Mouse (Mus musculus) embryonic facial prominence, embryonic 10.5 days (tissue): ENCODE results near the gene Iqsec3. TPM values are rescaled to one million over a fixed set of nuclear protein-coding genes. Genes with fewer than 3 reads are reported as not detected.
A peak's percentile ranks its signal among the peaks of the same experiment; 100 is the strongest.

Experiments
- DNase-seq: peaks from one replicate; pipeline ENCODE4 v3.0.0-alpha.2; 2017; ENCODE audit warnings: low spot score
- H3K27ac ChIP-seq: fragments of 300-500 bp; sonication (generic); replicated peaks from 2 replicates; pipeline ENCODE4 v1.5.1; 2016; ENCODE audit warnings: mild to moderate bottlenecking
- H3K27me3 ChIP-seq: fragments of 300-500 bp; sonication (generic); replicated peaks from 2 replicates; pipeline ENCODE4 v1.6.1; 2016; ENCODE audit warnings: low read depth, mild to moderate bottlenecking; ENCODE audit not compliant: poor library complexity, severe bottlenecking
- H3K36me3 ChIP-seq: fragments of 300-500 bp; sonication (generic); replicated peaks from 2 replicates; pipeline ENCODE4 v1.6.1; 2016; ENCODE audit warnings: mild to moderate bottlenecking, moderate library complexity
- H3K4me1 ChIP-seq: fragments of 300-500 bp; sonication (generic); 2 replicates; pipeline ENCODE4 v1.6.1; 2016
- H3K4me3 ChIP-seq: fragments of 300-500 bp; sonication (generic); 2 replicates; pipeline ENCODE4 v1.5.1; 2016; ENCODE audit warnings: mild to moderate bottlenecking, moderate library complexity
- H3K9me3 ChIP-seq: fragments of 300-500 bp; sonication (generic); 2 replicates; pipeline ENCODE4 v1.6.1; 2016; ENCODE audit warnings: mild to moderate bottlenecking
- WGBS: fragments of 180-500 bp; shearing (Covaris S2); methylation state at CpG from one replicate; pipeline ENCODE4 v1.1.7; 2016; 5-methylcytosine and 5-hydroxymethylcytosine counted together
- polyA plus RNA-seq: library from polyadenylated mRNA; unstranded; fragments of >200 nt; fragmentation: Nextera tagmentation; extraction: Ambion mirVana; gene quantifications from 2 replicates; pipeline ENCODE4 v1.2.1, GENCODE M21; 2016

Gene Iqsec3
- polyA plus RNA-seq, 1 experiment from 2014 or later: 0.17 TPM

DNA sequence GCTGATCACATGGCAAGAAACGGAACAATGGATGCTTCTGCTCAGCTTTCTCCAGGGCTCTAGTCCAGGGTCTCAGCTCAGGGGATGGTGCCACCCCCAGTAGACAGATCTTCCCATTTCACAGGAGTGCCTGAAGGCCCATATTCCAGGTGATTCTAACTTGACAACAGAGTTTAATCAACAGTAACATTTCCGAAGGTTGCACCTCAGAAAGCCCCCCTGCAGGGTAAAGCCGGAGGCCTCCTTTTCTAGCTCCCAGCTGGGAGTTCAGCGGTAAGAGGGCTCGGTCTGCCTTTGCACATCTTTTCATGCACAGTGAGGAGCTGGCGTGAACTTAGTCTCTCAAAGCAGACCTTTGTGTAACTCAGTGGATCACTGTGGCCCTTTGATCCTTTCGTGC is 22.1 kb upstream of the Iqsec3 start:
- WGBS: 36% methylated on average over 7 of the region's 7 CpGs
- Histone ChIP-seq H3K27me3 (no peaks in the 10 kb centered on the region), H3K4me1 (peaks cover 7% of the 10 kb centered on the region), H3K9me3 (no peaks in the 10 kb centered on the region), H3K27ac (no peak overlapping the region), H3K36me3 (no peaks in the 10 kb centered on the region), H3K4me3 (no peak overlapping the region)
- DNase-seq: no peak

DNA sequence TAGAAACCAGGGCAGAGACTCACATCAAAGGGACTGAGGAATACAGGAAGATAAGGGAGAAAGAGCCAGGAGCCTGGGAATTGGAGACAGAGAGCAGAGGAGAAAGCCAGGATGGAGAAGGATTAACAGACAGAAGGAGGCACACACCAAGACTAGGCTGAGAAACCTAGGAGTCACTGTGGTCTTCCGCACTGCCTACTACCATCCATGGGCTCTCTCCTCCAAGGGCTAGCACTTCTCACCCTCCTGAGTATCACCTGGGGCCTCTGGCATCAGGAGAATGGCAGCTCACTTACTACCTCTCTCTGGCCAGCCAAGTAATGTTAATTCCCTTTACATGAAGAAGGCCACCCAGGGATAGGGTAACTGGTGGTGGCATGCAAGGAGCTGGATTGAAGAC is 21.5 kb upstream of the Iqsec3 start:
- DNase-seq: no peak
- Histone ChIP-seq H3K27me3 (no peaks in the 10 kb centered on the region), H3K27ac (no peak overlapping the region), H3K4me3 (no peak overlapping the region), H3K36me3 (no peaks in the 10 kb centered on the region), H3K4me1 (peaks cover 7% of the 10 kb centered on the region), H3K9me3 (no peaks in the 10 kb centered on the region)
- WGBS: 92% methylated on average over 1 of the region's 1 CpGs

DNA sequence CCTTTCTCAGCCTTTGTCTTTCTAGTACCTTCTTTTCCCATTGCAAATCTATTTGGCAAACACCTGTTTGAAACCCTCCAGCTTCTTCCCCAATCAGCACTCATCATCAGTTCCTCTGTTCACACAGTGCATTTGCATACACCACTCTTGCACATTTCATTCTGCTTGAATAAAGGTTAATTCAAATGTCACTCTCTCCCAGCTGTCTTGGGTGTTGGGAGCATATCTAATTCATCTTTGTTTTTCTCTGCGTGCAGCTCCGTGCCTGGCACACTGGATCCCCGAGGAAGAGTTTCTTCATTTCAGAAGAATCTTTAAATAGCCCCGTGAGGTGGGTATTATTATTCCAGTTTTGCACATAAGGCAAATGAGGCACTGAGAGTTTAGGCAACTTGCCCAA is 20.8 kb upstream of the Iqsec3 start:
- Histone ChIP-seq H3K4me3 (no peak overlapping the region), H3K4me1 (peaks cover 6% of the 10 kb centered on the region), H3K27me3 (no peaks in the 10 kb centered on the region), H3K9me3 (no peaks in the 10 kb centered on the region), H3K36me3 (no peaks in the 10 kb centered on the region), H3K27ac (no peak overlapping the region)
- WGBS: 71% methylated on average over 4 of the region's 4 CpGs
- DNase-seq: no peak

DNA sequence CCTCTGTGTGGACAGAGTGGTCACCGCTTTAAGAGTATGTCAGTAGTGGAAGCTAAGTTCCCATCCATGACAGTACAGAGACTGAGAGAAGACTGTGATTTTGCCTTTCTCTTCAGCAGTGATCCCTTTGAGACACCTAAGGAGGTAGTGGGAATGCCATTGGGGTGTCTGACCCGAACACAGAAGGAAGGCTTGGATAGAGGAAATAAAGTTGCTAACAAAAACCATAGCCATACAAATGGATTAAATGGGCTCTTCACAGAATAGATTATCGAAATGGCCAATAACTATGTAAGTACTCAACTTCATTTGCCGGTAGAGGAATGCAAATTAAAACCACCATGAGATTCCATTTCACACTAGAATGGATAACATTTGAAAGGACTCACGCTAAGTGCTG is 17.9 kb upstream of the Iqsec3 start:
- no peak overlapping the region for H3K4me3 ChIP-seq
- 84% methylated on average over 5 of the region's 5 CpGs for WGBS
- no peaks in the 10 kb centered on the region for H3K27me3 ChIP-seq
- no peaks in the 10 kb centered on the region for H3K9me3 ChIP-seq
- no peak overlapping the region for H3K27ac ChIP-seq
- no peak for DNase-seq
- H3K36me3 ChIP-seq: no peaks in the 10 kb centered on the region
- H3K4me1 ChIP-seq: no peaks in the 10 kb centered on the region

DNA sequence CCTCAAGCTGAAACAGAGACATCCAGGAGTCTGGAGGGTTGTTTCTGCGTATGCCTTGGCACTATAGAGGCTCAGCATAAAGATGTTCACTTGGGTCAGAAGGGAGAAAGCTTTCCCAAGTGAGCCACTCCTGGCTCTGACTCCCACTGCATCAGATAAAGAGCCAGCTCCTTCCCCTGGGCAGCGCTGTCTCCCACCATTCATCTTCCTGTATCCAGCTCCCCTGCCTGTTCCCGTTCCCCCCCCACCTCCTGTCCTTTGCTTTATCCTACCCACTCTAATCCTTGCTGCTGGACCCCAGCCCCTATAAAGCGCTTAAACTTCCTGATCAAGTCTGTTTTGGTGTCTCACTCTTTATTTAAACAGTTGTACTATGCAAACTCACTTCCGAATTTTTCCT is 1.2 kb downstream of the Iqsec3 start:
- Histone ChIP-seq H3K27me3 (peaks cover 55% of the 10 kb centered on the region), H3K9me3 (no peaks in the 10 kb centered on the region), H3K4me1 (peaks cover 12% of the 10 kb centered on the region), H3K27ac (no peak overlapping the region), H3K36me3 (no peaks in the 10 kb centered on the region), H3K4me3 (no peak overlapping the region)
- DNase-seq: no peak
- 39% methylated on average over 5 of the region's 5 CpGs for WGBS

DNA sequence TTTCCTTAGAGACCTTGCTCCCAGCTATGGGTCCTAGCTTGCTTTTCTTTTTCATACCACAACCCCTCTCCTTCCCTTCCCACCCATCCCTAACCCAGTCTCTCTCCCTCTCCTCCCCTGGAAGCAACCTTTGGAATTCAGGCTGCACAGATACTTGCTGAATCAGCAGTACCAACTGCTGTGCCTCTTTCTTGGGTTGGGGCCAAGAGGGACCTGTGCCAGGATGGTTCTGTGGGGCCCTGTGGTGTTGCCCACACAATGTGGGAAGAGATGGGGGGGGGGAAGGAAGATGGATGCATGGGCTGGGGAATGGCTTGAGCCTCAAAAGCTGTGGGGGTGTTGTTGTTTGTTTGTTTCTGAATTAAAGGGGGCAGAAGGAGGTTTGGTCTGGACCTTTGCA is 5.2 kb downstream of the Iqsec3 start:
- Histone ChIP-seq H3K4me1 (peaks cover 3% of the 10 kb centered on the region), H3K4me3 (no peak overlapping the region), H3K9me3 (no peaks in the 10 kb centered on the region), H3K36me3 (no peaks in the 10 kb centered on the region), H3K27ac (no peak overlapping the region), H3K27me3 (peaks cover 43% of the 10 kb centered on the region)
- DNase-seq: no peak

DNA sequence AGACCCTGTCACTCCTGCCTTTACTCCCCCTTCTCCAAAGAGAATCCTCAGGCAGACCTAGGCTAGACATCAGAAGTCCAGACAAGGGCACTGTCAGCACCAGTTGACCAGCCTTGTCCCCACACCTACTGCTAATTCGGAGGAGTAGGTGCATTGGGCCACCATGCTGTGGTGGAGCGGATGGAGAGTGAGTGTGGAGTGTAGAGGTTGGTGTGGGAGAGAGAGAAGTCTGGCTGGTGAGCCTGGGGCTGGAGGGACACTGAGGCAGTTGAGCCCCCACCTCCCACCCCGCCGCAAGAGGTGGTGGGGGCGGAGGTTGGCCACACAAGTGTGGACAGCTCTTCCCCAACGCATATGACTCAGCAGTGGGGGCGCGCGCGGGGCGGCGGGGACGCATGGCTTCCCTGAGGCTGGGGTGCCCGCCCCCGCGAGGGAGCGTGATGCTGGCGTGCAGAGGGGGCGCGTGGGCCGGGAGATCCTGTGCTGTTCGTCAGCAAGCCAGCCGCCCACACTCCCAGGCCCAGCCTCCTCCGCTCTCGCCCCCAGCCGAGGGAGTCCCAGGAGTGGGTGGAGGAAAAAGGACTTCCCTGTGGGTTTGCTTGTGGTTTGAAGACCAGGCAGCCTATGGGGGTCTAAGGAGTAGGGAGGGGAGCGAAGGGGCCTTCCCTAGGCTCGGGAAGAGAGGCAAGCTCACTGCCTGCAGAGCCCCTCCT is 10.7 kb downstream of the Iqsec3 start:
- WGBS: 6% methylated on average over 28 of the region's 28 CpGs
- Histone ChIP-seq H3K9me3 (no peaks in the 10 kb centered on the region), H3K4me1 (peaks cover 13% of the 10 kb centered on the region), H3K27ac (no peak overlapping the region), H3K27me3 (peaks cover 37% of the 10 kb centered on the region), H3K4me3 (peak overlapping the region; percentile 43), H3K36me3 (no peaks in the 10 kb centered on the region)
- no peak for DNase-seq

DNA sequence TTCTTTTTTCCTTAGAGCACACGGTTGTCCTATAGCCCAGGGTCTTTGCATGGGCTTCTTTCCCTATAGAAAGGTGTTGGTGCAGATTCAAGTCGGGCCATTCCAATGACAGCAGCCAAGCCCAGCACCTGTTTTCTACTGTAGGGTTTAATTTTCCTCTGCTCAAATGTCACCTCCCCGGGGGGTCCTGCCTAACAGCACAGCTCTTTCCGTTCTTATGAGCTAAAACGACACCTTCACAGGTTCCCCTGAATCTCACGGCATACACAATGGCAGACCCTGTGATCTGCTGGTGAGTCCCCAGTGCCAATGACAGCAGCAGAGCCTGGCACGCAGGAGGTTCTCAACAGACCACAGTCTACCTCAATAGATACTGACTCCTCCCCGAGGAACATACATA is 16.1 kb downstream of the Iqsec3 start:
- peaks cover 13% of the 10 kb centered on the region for H3K27me3 ChIP-seq
- no peak overlapping the region for H3K27ac ChIP-seq
- no peak overlapping the region for H3K4me3 ChIP-seq
- DNase-seq: no peak
- 58% methylated on average over 8 of the region's 8 CpGs for WGBS
- no peaks in the 10 kb centered on the region for H3K36me3 ChIP-seq
- H3K9me3 ChIP-seq: no peaks in the 10 kb centered on the region
- peaks cover 31% of the 10 kb centered on the region for H3K4me1 ChIP-seq

DNA sequence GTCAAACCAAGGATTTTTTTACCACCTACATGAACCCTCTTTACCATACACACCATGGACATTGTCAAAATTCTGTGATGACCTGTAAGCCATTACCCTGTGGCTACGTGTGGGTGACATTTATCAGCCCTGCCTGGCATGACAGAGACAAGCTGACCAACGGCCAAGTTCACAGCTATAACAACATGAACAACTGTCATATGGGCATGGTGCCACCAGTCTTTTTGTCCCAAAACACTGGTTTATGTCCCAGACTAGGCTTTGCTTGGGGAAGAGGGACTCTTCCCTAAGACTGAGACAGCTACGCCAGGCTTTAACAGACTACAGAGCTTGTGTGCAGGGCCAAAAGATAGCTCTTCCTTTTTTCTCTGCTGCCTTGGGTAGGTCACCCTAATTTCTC is 16.8 kb downstream of the Iqsec3 start:
- DNase-seq: no peak
- Histone ChIP-seq H3K27ac (no peak overlapping the region), H3K9me3 (no peaks in the 10 kb centered on the region), H3K4me1 (peaks cover 31% of the 10 kb centered on the region), H3K27me3 (peaks cover 6% of the 10 kb centered on the region; the same call in 1 of the 2 replicates), H3K36me3 (no peaks in the 10 kb centered on the region), H3K4me3 (no peak overlapping the region)
- WGBS: 87% methylated on average over 3 of the region's 3 CpGs

DNA sequence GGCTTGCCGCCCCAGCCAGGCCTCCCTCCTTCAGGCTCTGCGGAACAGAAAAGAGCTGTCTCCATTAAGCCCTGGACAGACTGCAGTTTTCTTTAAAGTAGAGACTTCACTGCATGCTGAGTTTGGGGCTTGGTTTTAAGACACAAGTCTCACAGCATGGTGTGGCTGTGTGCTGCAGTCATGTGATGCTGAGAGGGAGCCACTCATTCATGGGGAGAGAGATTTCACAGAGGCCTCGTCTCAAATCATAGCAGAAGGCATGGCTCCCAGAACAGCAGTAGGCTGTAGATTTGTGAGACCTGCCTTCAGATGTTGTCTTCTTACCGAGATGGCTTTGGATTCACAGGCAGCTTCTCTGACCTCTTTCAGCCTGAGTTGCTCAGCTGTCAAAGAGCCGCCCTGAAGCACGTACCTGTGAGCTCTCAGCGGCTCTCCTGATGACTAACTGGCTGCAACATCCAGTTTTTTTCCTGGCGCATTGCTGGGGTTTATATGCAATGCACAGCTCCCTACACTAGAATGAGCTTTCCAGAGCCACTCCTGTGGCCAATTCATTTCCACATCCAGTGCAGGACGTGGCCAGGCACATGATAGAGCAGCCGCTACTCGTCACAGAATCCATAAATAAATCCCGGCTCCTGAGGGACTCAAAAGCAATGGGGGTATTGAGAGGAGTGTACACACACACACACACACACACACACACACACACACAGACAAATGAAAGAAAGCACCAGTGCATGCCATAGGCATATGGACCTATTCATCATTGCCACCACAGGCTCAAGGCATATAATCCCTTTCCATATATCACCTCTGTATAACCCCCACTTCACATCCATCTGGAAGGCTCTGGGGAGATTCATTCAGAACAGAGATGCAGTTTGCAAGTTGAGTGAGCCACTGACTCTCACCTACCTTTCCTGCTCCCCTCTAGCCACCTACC is 18.7 kb downstream of the Iqsec3 start:
- peaks cover 31% of the 10 kb centered on the region for H3K4me1 ChIP-seq
- H3K27me3 ChIP-seq: no peaks in the 10 kb centered on the region; the same call in 1 of the 2 replicates
- 0 out of 2 replicates have a peak overlapping the region, but pooled peaks have one; percentile 5 for H3K27ac ChIP-seq
- no peaks in the 10 kb centered on the region for H3K36me3 ChIP-seq
- no peaks in the 10 kb centered on the region for H3K9me3 ChIP-seq
- no peak for DNase-seq
- H3K4me3 ChIP-seq: no peak overlapping the region
- 62% methylated on average over 12 of the region's 12 CpGs for WGBS

DNA sequence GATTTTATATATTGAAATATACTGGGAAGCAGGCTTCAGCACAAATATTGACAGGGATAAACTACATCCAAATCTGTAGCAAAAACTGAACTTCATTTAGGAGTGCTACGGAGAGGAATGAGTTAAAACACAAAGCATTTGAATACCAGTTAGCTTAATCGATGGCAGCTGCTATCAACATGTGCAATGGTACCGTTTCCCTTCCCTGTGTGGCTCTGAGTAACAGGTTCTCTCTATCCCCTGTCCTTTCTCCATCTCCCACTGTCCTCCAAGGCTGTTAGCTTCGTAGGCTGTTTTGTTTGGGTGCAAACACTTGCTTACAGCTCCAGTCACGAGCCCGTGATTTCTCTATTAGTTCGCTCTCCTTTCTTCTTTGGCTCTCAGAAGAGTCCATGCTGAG is 19.7 kb downstream of the Iqsec3 start:
- no peak for DNase-seq
- H3K27me3 ChIP-seq: no peaks in the 10 kb centered on the region; the same call in 1 of the 2 replicates
- 0 out of 2 replicates have a peak overlapping the region, but pooled peaks have one; percentile 5 for H3K27ac ChIP-seq
- peaks cover 31% of the 10 kb centered on the region for H3K4me1 ChIP-seq
- 35% methylated on average over 7 of the region's 7 CpGs for WGBS
- H3K36me3 ChIP-seq: no peaks in the 10 kb centered on the region
- no peaks in the 10 kb centered on the region for H3K9me3 ChIP-seq
- H3K4me3 ChIP-seq: no peak overlapping the region

DNA sequence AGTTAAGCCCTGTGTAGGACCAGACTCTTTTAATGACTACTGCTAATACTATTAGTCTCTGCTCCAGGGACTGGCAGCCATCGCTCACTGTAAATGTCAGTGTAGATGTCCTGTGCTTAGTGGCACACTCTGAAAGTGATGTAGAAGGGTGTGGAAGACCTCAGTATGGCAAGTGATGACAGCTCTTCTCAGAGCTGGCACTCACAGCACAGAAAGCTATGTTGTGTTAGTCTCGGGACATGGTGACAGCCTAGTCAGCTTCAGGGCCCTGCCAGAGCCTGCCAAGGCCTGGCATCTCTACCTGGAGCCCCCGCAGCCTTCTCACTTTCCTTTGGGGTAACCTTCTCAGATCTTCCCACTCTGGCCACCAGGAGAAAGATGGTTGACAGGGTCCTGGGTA is 21.8 kb downstream of the Iqsec3 start:
- no peak for DNase-seq
- Histone ChIP-seq H3K36me3 (no peaks in the 10 kb centered on the region), H3K4me1 (peaks cover 22% of the 10 kb centered on the region), H3K9me3 (no peaks in the 10 kb centered on the region), H3K27me3 (no peaks in the 10 kb centered on the region), H3K27ac (no peak overlapping the region), H3K4me3 (no peak overlapping the region)
- whole genome bisulfite sequencing: 88% methylated on average over 3 of the region's 3 CpGs
